Mouse (Mus musculus) brown adipose tissue, adult 24 weeks (tissue): ENCODE measurements around the gene Birc2. TPM values are rescaled to one million over a fixed set of nuclear protein-coding genes. Genes with fewer than 3 reads are reported as not detected.
A peak's percentile ranks its signal among the peaks of the same experiment; 100 is the strongest.
"Not testable (repeated sequence)": the region's sequence is repeated elsewhere in the genome, so short reads cannot be mapped to it uniquely, and the experiment has no call there.

Source experiments
- H3K27ac ChIP-seq: fragments of 200-500 bp; replicated peaks from 2 replicates; pipeline ENCODE4 v1.5.1; 2012; ENCODE audit warnings: low read depth, mild to moderate bottlenecking, low read length
- H3K4me1 ChIP-seq: fragments of 200-500 bp; 2 replicates; pipeline ENCODE4 v1.6.1; 2012; ENCODE audit warnings: low read length, mixed read lengths; ENCODE audit not compliant: control insufficient read depth, insufficient read depth, insufficient read length
- H3K4me3 ChIP-seq: fragments of 200-500 bp; 2 replicates; pipeline ENCODE4 v1.5.1; 2012; ENCODE audit warnings: low read depth, mild to moderate bottlenecking, low read length, moderate library complexity; ENCODE audit not compliant: insufficient read depth
- polyA plus RNA-seq: library from polyadenylated mRNA; stranded (reverse); fragments of >200 nt; gene quantifications from 2 replicates; pipeline ENCODE4 v1.2.4, GENCODE M21; 2012; ENCODE audit not compliant: missing spikeins, insufficient read depth, insufficient read length

Gene Birc2
- polyA plus RNA-seq, 1 experiment: 10.1 TPM

- no peak overlapping the region for H3K4me3 ChIP-seq
Measured at GRCm38 (mm10) chr9:7855374-7855773, 18.5 kb upstream of the Birc2 start.

GRCm38 (mm10) chr9:7854196-7854595, 17.3 kb upstream of the Birc2 start:
- not testable (repeated sequence) for H3K4me1 ChIP-seq, H3K4me3 ChIP-seq, H3K27ac ChIP-seq

More at GRCm38 (mm10) chr9:7855374-7855773, 18.5 kb upstream of the Birc2 start:
- H3K27ac ChIP-seq: no peak overlapping the region
- no peaks in the 10 kb centered on the region for H3K4me1 ChIP-seq

- Histone ChIP-seq H3K4me3 (no peak overlapping the region), H3K4me1 (no peaks in the 10 kb centered on the region), H3K27ac (no peak overlapping the region)
Measured at GRCm38 (mm10) chr9:7852346-7853230, 15.7 kb upstream of the Birc2 start.

- H3K4me1 ChIP-seq: no peaks in the 10 kb centered on the region
- H3K27ac ChIP-seq: no peak overlapping the region
- no peak overlapping the region for H3K4me3 ChIP-seq
Measured at GRCm38 (mm10) chr9:7851841-7852240, 15.0 kb upstream of the Birc2 start.

DNA sequence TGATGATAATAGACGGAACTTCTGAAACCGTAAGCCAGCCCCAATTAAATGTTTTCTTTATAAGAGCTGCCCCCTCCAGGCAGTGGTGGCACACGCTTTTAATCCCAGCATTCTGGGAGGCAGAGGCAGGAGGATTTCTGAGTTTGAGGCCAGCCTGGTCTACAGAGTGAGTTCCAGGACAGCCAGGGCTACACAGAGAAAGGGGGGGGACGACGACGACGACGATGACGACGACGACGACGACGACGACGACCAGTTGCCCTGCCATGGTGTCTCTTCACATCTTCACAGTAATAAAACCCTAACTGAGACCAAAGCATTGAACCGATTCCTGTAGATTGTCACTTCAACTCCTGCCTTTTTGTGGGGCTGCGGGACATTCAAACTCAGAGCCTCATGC, 11.3 kb upstream of the Birc2 start:
- Histone ChIP-seq H3K4me1 (no peaks in the 10 kb centered on the region), H3K27ac (no peak overlapping the region), H3K4me3 (no peak overlapping the region)

DNA sequence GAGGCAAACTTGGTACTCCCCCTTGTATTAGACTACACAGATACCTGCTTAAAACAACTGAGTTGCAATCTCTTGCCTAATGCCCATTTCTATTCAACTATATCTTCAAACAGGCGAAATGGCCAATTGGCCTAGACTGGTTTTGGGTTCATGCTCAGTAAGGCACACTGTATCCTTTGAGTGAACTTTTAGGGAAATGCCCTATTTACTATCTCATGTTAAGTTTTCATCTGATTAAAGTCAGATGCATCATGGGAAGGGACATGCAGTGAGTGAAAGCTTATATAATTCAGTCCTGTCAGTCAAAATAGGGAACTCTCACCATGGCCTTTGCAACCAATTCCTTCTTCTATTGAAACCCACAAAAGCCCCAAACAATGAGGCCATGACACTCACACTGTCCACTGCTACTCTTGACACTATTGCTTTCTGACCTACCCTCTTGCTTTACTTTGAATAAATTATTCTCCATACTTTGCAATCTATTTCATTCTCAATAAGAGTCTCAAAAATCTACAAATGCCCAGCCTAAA, 9.9 kb upstream of the Birc2 start:
- Histone ChIP-seq H3K4me1 (no peaks in the 10 kb centered on the region), H3K4me3 (no peak overlapping the region), H3K27ac (no peak overlapping the region)

- H3K27ac ChIP-seq: no peak overlapping the region
- H3K4me3 ChIP-seq: no peak overlapping the region
- no peaks in the 10 kb centered on the region for H3K4me1 ChIP-seq
Measured at GRCm38 (mm10) chr9:7845216-7845895, 8.5 kb upstream of the Birc2 start.

DNA sequence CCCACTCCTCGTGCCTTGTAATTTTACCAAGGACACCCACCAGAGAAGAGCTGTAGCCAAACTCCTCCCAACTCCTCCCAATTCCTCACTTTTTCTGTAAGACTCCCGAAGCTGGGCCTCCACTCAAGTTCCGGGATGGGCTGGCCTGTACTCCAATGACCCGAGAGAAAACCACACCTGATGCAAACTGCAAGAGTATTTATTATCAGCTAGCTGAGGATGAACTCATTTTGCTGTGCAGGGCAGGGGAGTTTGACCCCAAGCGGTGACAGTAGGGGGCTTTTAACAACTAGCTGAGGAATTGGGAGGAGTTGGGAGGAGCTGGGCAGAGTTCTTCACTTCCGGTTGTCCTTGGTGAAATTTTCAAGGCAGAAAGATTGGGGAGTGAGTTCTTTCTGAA, 4.4 kb upstream of the Birc2 start:
- H3K27ac ChIP-seq: no peak overlapping the region
- no peak overlapping the region for H3K4me3 ChIP-seq
- no peaks in the 10 kb centered on the region for H3K4me1 ChIP-seq

GRCm38 (mm10) chr9:7837806-7838440, 1.1 kb upstream of the Birc2 start:
- peak overlapping the region; percentile 91 for H3K27ac ChIP-seq
- peaks cover 10% of the 10 kb centered on the region for H3K4me1 ChIP-seq
- peak overlapping the region; percentile 80 for H3K4me3 ChIP-seq

GRCm38 (mm10) chr9:7836331-7836730, 533 bp downstream of the Birc2 start:
- H3K27ac ChIP-seq: peak overlapping the region; percentile 92
- H3K4me3 ChIP-seq: peak overlapping the region; percentile 85
- H3K4me1 ChIP-seq: peaks cover 14% of the 10 kb centered on the region

DNA sequence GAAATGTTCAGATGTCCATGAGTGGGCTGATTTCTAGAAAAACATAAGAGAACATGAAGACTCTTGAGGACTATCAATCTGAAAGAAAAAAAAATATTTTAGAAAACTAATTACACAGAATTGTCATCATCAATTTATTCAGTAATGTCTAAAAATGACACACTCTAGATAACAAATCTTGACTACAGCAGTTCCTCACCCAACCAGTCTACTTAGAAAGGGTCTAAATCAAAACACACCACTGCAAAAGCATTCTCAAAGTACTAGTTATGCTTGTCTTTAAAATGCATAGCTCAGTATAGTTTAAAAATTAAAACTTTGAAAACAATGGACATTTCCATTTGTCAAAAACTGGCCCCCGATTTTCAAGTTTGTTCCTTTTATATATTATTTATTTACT, 1.6 kb downstream of the Birc2 start:
- no peak overlapping the region for H3K27ac ChIP-seq
- H3K4me1 ChIP-seq: peaks cover 15% of the 10 kb centered on the region
- H3K4me3 ChIP-seq: no peak overlapping the region

- peaks cover 26% of the 10 kb centered on the region for H3K4me1 ChIP-seq
- no peak overlapping the region for H3K27ac ChIP-seq
- no peak overlapping the region for H3K4me3 ChIP-seq
Measured at GRCm38 (mm10) chr9:7833421-7833820, 3.4 kb downstream of the Birc2 start.

GRCm38 (mm10) chr9:7829531-7830528, 7.0 kb downstream of the Birc2 start:
- Histone ChIP-seq H3K4me3 (peak overlapping the region; percentile 32; the same call in 1 of the 2 replicates), H3K27ac (peak overlapping the region; percentile 51; the same call in 1 of the 2 replicates), H3K4me1 (peaks cover 31% of the 10 kb centered on the region)

DNA sequence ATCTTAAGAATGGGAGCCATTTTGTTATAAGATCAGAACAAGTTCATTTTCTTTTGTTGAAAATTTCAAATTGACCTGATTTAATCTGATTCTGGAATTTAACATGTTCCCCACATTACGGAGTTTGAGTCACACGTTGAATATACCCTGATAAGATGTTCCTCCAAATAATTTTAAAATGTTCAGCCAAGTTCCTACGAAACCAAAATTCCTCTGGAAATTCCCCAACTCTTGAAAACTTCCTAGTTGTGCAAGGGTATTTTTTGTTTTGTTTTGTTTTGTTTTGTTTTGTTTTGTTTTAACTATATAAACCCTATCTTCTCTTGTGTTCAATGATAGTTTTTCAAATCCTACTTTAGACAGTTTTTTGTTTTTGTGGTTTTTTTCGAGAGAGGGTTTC, 8.2 kb downstream of the Birc2 start:
- peaks cover 26% of the 10 kb centered on the region for H3K4me1 ChIP-seq
- no peak overlapping the region for H3K4me3 ChIP-seq
- no peak overlapping the region for H3K27ac ChIP-seq
